Mouse (Mus musculus) WW6 (cell line): ENCODE measurements around the gene Fam149b.

ENCODE experiments used
- DNase-seq: peaks from one replicate; pipeline ENCODE4 v3.0.0-alpha.2; 2013; ENCODE audit warnings: low read depth, low spot score

The Fam149b gene

DNA sequence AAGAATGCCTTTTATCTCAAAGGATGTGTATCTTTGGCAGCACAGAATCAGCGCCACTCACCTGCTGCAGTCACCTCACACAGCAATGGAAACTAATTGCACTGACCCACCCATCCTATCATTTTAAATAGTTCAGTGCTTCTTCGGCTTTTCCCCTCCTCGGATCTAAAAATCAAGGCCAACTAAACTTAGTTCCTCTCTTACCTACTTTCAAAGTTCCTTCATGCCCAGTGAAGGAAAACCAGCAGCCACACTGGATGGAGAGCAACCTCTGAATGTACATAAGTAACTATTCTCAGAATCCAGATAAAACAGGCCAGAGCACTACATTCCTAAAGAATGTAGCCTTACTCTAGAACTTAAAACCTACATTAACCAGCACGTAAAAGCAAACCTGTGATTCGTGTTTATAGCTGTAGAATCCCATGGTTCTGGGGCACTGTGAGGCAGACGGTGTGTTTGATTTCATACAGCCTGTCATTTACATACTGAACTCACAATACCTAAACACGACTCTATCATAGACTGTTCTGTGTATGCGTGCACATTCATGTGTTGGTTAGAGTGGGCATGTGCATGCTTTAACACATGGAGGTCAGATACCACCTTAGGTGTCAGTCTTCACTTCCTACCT, 41.6 kb downstream of the Fam149b start:
- no peak for DNase-seq

DNA sequence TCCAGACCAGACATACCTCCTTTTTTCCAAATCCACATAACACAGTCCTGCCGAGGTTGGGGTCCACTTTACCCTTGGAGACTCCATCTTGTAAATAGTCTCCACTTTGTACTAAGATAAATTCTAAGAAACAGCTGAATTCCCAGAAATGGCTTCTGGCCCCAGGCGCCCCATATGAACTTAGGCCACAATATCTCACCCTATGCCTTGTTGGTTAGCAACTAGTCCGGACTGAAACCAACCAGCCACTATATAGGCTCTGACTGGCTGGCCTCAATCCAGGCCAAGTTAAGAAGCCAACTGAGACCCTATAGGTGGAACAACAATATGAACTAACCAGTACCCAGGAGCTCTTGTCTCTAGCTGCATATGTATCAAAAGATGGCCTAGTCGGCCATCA, 44.4 kb downstream of the Fam149b start:
- DNase-seq, result no peak

DNA sequence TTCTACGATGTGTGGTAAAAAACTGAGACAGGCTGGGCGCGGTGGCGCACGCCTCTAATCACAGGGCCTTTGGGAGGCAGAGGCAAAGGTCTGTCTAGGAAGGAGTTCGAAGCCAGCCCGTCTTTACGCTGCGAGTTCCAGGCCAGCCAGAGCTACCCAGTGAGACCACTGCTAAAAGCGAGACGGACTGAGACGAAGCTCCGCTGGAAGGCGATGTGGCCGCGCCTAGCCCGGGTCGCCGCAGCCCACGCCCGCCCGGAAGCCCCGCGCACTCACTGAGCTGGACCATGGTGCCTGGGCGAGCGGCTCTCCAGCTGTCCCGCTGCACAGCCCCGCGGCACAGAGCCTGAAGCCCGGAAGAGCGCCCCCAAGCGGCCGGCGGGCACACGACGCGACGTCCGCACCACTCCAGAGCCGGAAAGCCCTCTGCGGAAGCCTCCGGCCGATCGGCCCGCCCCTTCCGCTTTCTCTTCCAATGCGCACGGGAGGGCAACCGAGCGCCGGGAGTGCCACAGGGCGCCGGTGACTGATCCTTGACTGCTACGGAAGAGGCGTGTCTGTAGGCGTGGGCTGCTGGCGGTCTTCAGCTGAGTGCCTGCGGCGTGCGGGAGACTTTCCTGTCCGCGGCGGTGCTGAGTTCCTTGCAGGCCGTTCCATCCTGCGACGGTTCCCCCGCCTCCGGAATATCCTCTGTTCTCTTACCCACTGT, 45.4 kb downstream of the Fam149b start, which contains the start of gene Mrps16:
Gene Mrps16 (minus strand): TSS at position 430 of the 709 bp plus-strand sequence.
- DNase-seq, result peak; percentile 89

DNA sequence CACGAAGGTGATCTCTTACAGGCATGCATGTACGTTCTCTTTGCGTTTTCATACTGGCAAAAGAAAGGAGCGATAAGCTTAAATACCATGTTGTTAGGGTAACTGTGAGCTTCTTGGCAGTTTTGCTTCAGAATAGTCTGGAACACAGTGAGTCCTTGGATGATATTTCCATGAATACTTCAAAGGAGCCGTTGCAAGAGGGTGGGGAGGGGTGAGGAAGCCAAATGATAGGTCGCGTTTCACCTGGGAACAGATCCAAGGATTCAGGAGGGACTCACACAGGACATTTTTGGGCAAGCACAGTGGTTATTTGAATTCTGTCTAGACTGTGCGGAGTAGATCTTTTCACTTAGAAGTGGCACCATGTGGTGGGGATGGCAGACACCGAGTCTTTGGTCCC, 49.3 kb downstream of the Fam149b start:
- DNase-seq, result no peak

DNA sequence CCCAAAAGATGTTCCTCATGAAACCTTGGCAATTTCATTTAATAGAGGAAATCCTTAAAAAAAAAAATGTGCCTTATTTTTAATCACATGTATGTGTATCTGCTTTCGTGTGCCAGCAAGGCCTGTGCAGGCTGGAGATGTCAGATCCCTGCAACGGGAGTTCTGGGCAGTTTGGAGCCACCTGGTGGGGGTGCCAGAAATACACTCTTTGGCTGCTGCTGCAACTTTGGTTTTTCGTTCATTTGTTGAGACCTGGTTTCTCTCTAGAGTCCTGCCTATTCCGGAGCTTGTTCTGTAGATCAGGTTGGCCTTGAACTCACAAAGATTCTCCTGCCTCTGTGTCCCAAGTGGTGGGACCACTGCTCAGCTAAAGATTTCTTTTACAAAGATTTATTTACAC, 50.9 kb downstream of the Fam149b start:
- no peak for DNase-seq

DNA sequence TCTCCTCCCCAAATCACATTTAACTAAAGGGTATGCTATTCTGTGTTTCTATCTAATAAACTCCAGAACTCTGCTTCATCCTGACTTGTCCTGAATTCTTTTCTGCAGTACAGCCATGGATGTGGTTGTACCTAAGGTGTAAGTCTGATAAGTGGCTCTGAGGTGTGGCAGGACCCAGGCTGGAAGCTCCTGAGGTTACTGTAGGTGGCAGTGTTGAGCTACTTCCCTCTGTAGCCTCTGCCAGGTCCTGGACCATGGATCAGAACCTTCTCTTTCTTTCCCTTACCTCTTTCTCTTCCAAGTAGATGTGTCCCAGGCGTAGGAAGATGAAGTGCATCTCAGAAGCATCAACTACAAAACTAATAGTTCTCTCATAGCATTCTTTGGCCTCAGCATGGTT, 52.1 kb downstream of the Fam149b start:
- DNase-seq, result no peak

DNA sequence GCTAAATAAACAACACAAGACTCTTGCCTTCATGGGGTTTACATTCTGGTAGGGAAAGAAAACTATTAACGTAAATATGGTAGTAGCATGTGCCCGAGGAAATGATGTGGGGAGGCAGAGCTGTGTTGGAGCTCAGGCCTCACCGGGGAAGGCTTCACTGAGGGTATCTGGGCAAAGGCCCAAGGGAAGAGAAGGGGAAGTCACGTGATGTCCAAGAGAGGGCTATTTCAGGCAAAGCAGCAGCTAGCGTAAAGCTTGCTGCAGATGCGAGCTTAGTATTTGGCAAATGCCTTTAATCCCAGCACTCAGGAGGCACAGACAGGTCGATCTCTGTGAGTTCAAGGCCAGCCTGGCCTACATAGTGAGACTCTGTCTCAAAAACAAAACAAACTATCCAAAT, 74.3 kb downstream of the Fam149b start:
- DNase-seq, result no peak

DNA sequence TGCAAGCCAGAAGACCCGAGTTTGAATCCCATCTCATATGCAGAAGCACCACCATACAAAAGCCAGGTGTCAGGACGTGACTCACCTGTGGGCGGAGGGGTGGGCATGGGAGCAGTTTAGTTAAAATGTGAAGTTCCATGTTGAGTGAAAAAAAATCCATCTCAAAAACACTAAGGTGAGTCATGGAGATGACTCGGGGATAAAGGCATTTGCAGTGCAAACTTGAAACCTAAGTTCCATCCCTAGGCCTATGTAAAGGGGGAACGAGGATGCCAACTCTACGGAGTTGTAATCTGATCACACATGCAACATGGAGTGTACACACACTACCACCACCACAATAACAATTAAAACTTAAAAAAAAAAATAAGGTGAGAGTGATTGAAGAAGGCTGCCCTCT, 75.1 kb downstream of the Fam149b start:
- no peak for DNase-seq

DNA sequence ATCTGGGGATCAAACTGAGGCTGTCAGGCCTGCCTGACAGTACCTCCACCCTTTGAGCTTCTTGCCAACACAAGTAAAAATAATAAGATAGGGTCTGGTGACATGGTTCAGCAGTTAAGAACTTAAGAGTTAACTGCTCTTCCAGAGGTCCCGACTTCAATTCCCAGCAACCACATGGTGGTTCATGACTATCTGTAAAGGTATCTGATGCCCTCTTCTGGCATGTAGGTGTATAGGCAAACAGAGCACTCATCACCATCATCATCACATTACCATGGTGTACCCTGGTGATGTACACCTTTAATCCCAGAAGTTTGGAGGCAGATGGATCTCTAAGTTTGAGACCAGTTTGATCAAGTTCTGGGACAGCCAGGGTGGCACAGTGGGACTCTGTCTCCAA, 80.6 kb downstream of the Fam149b start:
- no peak for DNase-seq

DNA sequence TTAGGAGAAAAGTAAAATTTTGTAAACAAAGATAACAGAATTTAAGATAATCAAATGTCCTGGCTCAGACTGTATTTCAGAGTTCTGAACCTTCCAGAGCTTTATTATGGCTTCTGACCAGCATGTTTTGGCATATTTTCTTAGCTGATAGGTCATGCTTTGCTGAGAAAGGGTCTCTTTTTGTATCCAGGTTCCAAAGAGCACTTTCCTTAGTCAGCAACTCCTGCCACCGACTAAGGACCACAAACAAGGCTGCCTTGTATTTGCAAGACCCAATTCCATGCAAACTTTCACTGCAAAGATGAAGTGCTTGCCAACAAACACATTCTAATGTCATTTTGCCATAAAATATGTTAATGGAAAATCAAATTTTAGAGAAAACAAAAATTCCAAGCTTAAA, 81.9 kb downstream of the Fam149b start:
- no peak for DNase-seq

DNA sequence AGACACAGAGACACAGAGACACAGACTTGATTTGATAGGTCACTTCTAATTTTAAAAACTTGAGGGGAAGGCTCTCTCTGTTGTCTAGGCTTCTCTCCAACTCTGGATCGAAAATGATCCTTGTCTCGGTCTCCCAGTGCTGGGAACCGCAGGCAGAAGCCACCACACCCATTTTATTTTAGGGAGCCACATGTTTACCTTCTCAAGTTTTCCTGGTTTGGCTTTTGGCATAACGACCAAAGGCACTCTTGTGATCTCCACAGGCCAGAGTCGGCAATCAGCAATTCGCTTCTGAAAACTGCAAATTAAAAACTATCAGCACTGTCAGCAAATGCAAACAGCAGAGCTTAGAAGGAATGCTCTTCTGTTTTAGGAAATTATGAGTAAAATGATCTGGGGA, 83.8 kb downstream of the Fam149b start:
- DNase-seq, result no peak

DNA sequence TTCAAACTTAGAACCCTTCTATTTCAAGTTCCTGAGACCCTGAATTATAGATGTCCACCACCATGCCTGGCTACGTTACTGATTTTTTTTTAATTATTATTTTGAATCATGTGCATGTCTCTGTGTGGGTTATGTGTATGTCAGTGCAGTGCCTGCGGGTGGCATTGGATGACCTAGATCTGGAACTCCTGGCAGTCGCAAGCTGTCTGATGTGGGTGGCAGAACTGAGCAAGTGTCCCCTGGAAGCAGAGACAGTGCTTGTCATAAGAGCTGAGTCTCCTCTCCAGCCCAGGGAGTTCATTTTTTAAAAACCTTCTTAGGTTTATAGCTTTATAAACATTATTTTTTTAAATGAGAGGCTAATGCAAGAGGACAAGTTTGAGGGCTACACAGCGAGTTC, 84.5 kb downstream of the Fam149b start:
- DNase-seq, result no peak
